Mouse (Mus musculus) myocyte (in vitro differentiated cells): Measurements from ENCODE around the gene Sema7a. TPM values are rescaled to one million over a fixed set of nuclear protein-coding genes. Genes with fewer than 3 reads are reported as not detected.

ENCODE experiments used
- H3K27me3 ChIP-seq: one replicate; pipeline ENCODE4 v1.6.1; 2011; ENCODE audit not compliant: control insufficient read depth, insufficient read depth, insufficient read length
- H3K36me3 ChIP-seq: one replicate; pipeline ENCODE4 v1.6.1; 2011; ENCODE audit not compliant: control insufficient read depth, insufficient read depth
- H3K4me2 ChIP-seq: one replicate; pipeline ENCODE4 v1.6.1; 2011; ENCODE audit warnings: low read depth, control low read depth
- H3K4me3 ChIP-seq: one replicate; pipeline ENCODE4 v1.5.1; 2011; ENCODE audit warnings: mild to moderate bottlenecking, control low read depth, moderate library complexity
- H3K79me2 ChIP-seq: one replicate; pipeline ENCODE4 v1.6.1; 2011; ENCODE audit not compliant: control insufficient read depth, insufficient read depth
- H3ac ChIP-seq: one replicate; pipeline ENCODE4 v1.6.1; 2011; ENCODE audit not compliant: control insufficient read depth, insufficient read length
- CEBPB ChIP-seq: IDR thresholded peaks from 2 replicates; pipeline ENCODE4 v1.6.1; 2011; ENCODE audit warnings: mild to moderate bottlenecking, moderate library complexity; ENCODE audit not compliant: poor library complexity, insufficient read depth, severe bottlenecking
- E2F4 ChIP-seq: IDR thresholded peaks from one replicate; pipeline ENCODE4 v1.6.1; 2011; ENCODE audit warnings: mild to moderate bottlenecking, control low read depth, moderate library complexity; ENCODE audit not compliant: insufficient read depth
- MAX ChIP-seq: IDR thresholded peaks from one replicate; pipeline ENCODE4 v1.6.1; 2011; ENCODE audit warnings: low read depth, mild to moderate bottlenecking, control low read depth
- MYOD1 ChIP-seq, 3 experiments: IDR thresholded peaks; one replicate each; pipeline ENCODE4 v1.6.1; 2011; ENCODE audit warnings: control low read depth in 2 of 3, low read depth in 2 of 3, mild to moderate bottlenecking in 2 of 3, moderate library complexity in 1 of 3; ENCODE audit not compliant: insufficient read length in 2 of 3, control insufficient read depth in 1 of 3
- MYOG ChIP-seq, 3 experiments: IDR thresholded peaks; one replicate each; pipeline ENCODE4 v1.6.1; 2011; ENCODE audit warnings: control low read depth in 2 of 3, low read depth in 2 of 3, mild to moderate bottlenecking in 2 of 3; ENCODE audit not compliant: insufficient read length in 2 of 3, control insufficient read depth in 1 of 3, insufficient read depth in 1 of 3
- POLR2A ChIP-seq: IDR thresholded peaks from one replicate; pipeline ENCODE4 v1.6.1; 2011; ENCODE audit warnings: low read depth, mild to moderate bottlenecking, control low read depth, moderate library complexity; ENCODE audit not compliant: insufficient read length
- POLR2AphosphoS2 ChIP-seq: IDR thresholded peaks from one replicate; pipeline ENCODE4 v1.6.1; 2011; ENCODE audit warnings: low read depth, control low read depth; ENCODE audit not compliant: insufficient read length
- REST ChIP-seq: IDR thresholded peaks from one replicate; pipeline ENCODE4 v1.6.1; 2011; ENCODE audit warnings: mild to moderate bottlenecking, control low read depth, moderate library complexity; ENCODE audit not compliant: insufficient read depth, insufficient read length
- SRF ChIP-seq: IDR thresholded peaks from one replicate; pipeline ENCODE4 v1.6.1; 2011; ENCODE audit warnings: low read depth; ENCODE audit not compliant: control insufficient read depth, insufficient read length
- TCF12 ChIP-seq: IDR thresholded peaks from one replicate; pipeline ENCODE4 v1.6.1; 2011; ENCODE audit warnings: mild to moderate bottlenecking, control low read depth; ENCODE audit not compliant: poor library complexity, insufficient read depth, severe bottlenecking
- TCF3 ChIP-seq: IDR thresholded peaks from one replicate; pipeline ENCODE4 v1.6.1; 2011; ENCODE audit warnings: low read depth, control low read depth; ENCODE audit not compliant: insufficient read length
- USF1 ChIP-seq: IDR thresholded peaks from one replicate; pipeline ENCODE4 v1.6.1; 2011; ENCODE audit warnings: low read depth, mild to moderate bottlenecking, control low read depth, moderate library complexity
- polyA plus RNA-seq: library from polyadenylated mRNA; unstranded; fragments of >200 nt; fragmentation: generic; extraction: Trizol; gene quantifications from one replicate; pipeline ENCODE4 v1.2.1, GENCODE M21; 2012; ENCODE audit warnings: missing spikeins

The Sema7a gene
- polyA plus RNA-seq, 1 experiment = 27.4 TPM

- no peak overlapping the region for H3ac ChIP-seq
- no peaks in the 10 kb centered on the region for H3K27me3 ChIP-seq
- no peaks in the 10 kb centered on the region for H3K79me2 ChIP-seq
- H3K4me2 ChIP-seq = peak overlapping the region; percentile 27
- H3K4me3 ChIP-seq = no peak overlapping the region
- TF ChIP-seq POLR2AphosphoS2 = no peak
- no peak for TF ChIP-seq POLR2A
- peak; percentile 41 to 89 (median 81) for TF ChIP-seq MYOD1 (IDR thresholded peaks at IDR 0.05; ENCODE audit: control insufficient read depth in 1 of 3, insufficient read length in 2 of 3, low read depth in 2 of 3)
- TF ChIP-seq TCF3 = peak; percentile 81
- peak; percentile 56 for TF ChIP-seq TCF12
- TF ChIP-seq MYOG (IDR thresholded peaks at IDR 0.05; ENCODE audit: control insufficient read depth in 1 of 3, insufficient read depth in 1 of 3, insufficient read length in 2 of 3, low read depth in 2 of 3) = peak; percentile 45 to 89 (median 66)
- no peak for TF ChIP-seq REST
- no peak for TF ChIP-seq MAX
- H3K36me3 ChIP-seq = no peaks in the 10 kb centered on the region
Observed at GRCm38 (mm10) chr9:57903589-57904249, 36.2 kb upstream of the Sema7a start.

- H3K36me3 ChIP-seq = no peaks in the 10 kb centered on the region
- no peaks in the 10 kb centered on the region for H3K79me2 ChIP-seq
- TF ChIP-seq MYOG (IDR thresholded peaks at IDR 0.05; ENCODE audit: control insufficient read depth in 1 of 3, insufficient read depth in 1 of 3, insufficient read length in 2 of 3, low read depth in 2 of 3) = no peak
- no peak for TF ChIP-seq CEBPB
- TF ChIP-seq TCF3 = no peak
- no peak for TF ChIP-seq USF1
- no peak for TF ChIP-seq E2F4
- no peak for TF ChIP-seq REST
- no peak for TF ChIP-seq POLR2A
- no peak for TF ChIP-seq POLR2AphosphoS2
- TF ChIP-seq MYOD1 (IDR thresholded peaks at IDR 0.05; ENCODE audit: control insufficient read depth in 1 of 3, insufficient read length in 2 of 3, low read depth in 2 of 3) = no peak
- no peak for TF ChIP-seq TCF12
- no peak for TF ChIP-seq MAX
- TF ChIP-seq SRF = no peak
- H3K4me3 ChIP-seq = no peak overlapping the region
- no peaks in the 10 kb centered on the region for H3K27me3 ChIP-seq
- peak overlapping the region; percentile 27 for H3K4me2 ChIP-seq
- no peak overlapping the region for H3ac ChIP-seq
Observed at GRCm38 (mm10) chr9:57904250-57904644, 35.7 kb upstream of the Sema7a start.

- Histone ChIP-seq H3K79me2 (no peaks in the 10 kb centered on the region), H3K27me3 (no peaks in the 10 kb centered on the region), H3K4me2 (no peak overlapping the region), H3ac (no peak overlapping the region), H3K36me3 (no peaks in the 10 kb centered on the region), H3K4me3 (no peak overlapping the region)
- TF ChIP-seq TCF12 = no peak
- TF ChIP-seq E2F4 = no peak
- no peak for TF ChIP-seq POLR2AphosphoS2
- no peak for TF ChIP-seq MYOG (IDR thresholded peaks at IDR 0.05; ENCODE audit: control insufficient read depth in 1 of 3, insufficient read depth in 1 of 3, insufficient read length in 2 of 3, low read depth in 2 of 3)
- TF ChIP-seq MYOD1 (IDR thresholded peaks at IDR 0.05; ENCODE audit: control insufficient read depth in 1 of 3, insufficient read length in 2 of 3, low read depth in 2 of 3) = no peak
- no peak for TF ChIP-seq MAX
- no peak for TF ChIP-seq POLR2A
- TF ChIP-seq TCF3 = no peak
- TF ChIP-seq SRF = no peak
- TF ChIP-seq CEBPB = no peak
- TF ChIP-seq USF1 = no peak
Observed at GRCm38 (mm10) chr9:57907206-57907605, 32.7 kb upstream of the Sema7a start.

- H3K79me2 ChIP-seq = no peaks in the 10 kb centered on the region
- no peaks in the 10 kb centered on the region for H3K36me3 ChIP-seq
- peak within 1 kb of the TSS; percentile 58 for H3K4me3 ChIP-seq
- TF ChIP-seq TCF3 (no peak), POLR2AphosphoS2 (peak; percentile 84), POLR2A (peak; percentile 84)
- H3K4me2 ChIP-seq = peak within 1 kb of the TSS; percentile 82
- H3K27me3 ChIP-seq = no peaks in the 10 kb centered on the region
- peak within 1 kb of the TSS; percentile 28 for H3ac ChIP-seq
Observed at GRCm38 (mm10) chr9:57910254-57911160, 29.4 kb upstream of the Sema7a start, which contains the start of gene Ubl7. Gene Ubl7, plus strand, starts transcription at chr9:57910979.
